In genomic region chr3:88758045-88758500, GRCm38 (mm10) we compare ENCODE assay signal across 8 mouse cellular contexts. TPM values are rescaled to one million over a fixed set of nuclear protein-coding genes. Genes with fewer than 3 reads are reported as not detected.
A peak's percentile ranks its signal among the peaks of the same experiment; 100 is the strongest.
DNase-seq lines count a peak whose midpoint lies in the region; ATAC-seq and TF ChIP-seq lines count a peak whose summit lies in the region.

No protein-coding gene starts in this region.

- DNase-seq in brain, embryonic 14.5 days (ENCODE audit: low read depth) = peak; percentile 98
- peak; percentile 68 for DNase-seq in embryonic facial prominence, embryonic 14.5 days (ENCODE audit: low spot score)
- DNase-seq in heart, adult 9 months (ENCODE audit: low spot score in 2 of 2) = peak; percentile 76
- no peak for DNase-seq in limb, embryonic 11.5 days (ENCODE audit: low spot score)
- peak; percentile 86 for DNase-seq in midbrain, embryonic 14.5 days
- DNase-seq in telencephalon, adult 2 months (ENCODE audit: low read depth, low spot score) = peak; percentile 80
- DNase-seq in thymus, adult 18-20 months = no peak

- no peaks in the 10 kb centered on the region for H3K9me3 ChIP-seq in embryonic facial prominence, embryonic 14.5 days (ENCODE audit: control insufficient read depth, low read length)
- no peaks in the 10 kb centered on the region for H3K9me3 ChIP-seq in kidney, embryonic 14.5 days (ENCODE audit: control insufficient read depth, low read length)
- no peaks in the 10 kb centered on the region for H3K9me3 ChIP-seq in limb, embryonic 11.5 days (ENCODE audit: control insufficient read depth, low read length)
- no peaks in the 10 kb centered on the region for H3K9me3 ChIP-seq in midbrain, embryonic 14.5 days (ENCODE audit: control insufficient read depth, low read length)

- TF ChIP-seq CTCF in brain, embryonic 14.5 days (IDR thresholded peaks at IDR 0.05; ENCODE audit: borderline replicate concordance, extremely low read depth, insufficient read depth, insufficient read length) = no peak

- H3K36me3 ChIP-seq in embryonic facial prominence, embryonic 14.5 days (ENCODE audit: control insufficient read depth, insufficient read depth, low read length) = no peaks in the 10 kb centered on the region; the same call in 1 of the 2 replicates
- peaks cover 6% of the 10 kb centered on the region; the same call in 1 of the 2 replicates for H3K36me3 ChIP-seq in kidney, embryonic 14.5 days (ENCODE audit: control insufficient read depth, insufficient read depth, low read length)
- no peaks in the 10 kb centered on the region; the same call in 1 of the 2 replicates for H3K36me3 ChIP-seq in limb, embryonic 11.5 days (ENCODE audit: control insufficient read depth, insufficient read depth, low read length)
- H3K36me3 ChIP-seq in midbrain, embryonic 14.5 days (ENCODE audit: control insufficient read depth, insufficient read depth, low read length) = peaks cover 77% of the 10 kb centered on the region

- no peaks in the 10 kb centered on the region for H3K4me1 ChIP-seq in embryonic facial prominence, embryonic 14.5 days (ENCODE audit: control insufficient read depth, insufficient read depth, low read length)
- 0 out of 2 replicates have a peak, but pooled peaks cover 4% of the 10 kb centered on the region for H3K4me1 ChIP-seq in kidney, embryonic 14.5 days (ENCODE audit: control insufficient read depth, insufficient read depth, low read length)
- no peaks in the 10 kb centered on the region for H3K4me1 ChIP-seq in limb, embryonic 11.5 days (ENCODE audit: control insufficient read depth, insufficient read depth, low read length)
- H3K4me1 ChIP-seq in midbrain, embryonic 14.5 days (ENCODE audit: control insufficient read depth, insufficient read depth, low read length) = peaks cover 37% of the 10 kb centered on the region

- no peak overlapping the region for H3K4me3 ChIP-seq in embryonic facial prominence, embryonic 14.5 days (ENCODE audit: low read depth, low read length)
- no peak overlapping the region for H3K4me3 ChIP-seq in kidney, embryonic 14.5 days (ENCODE audit: low read length)
- H3K4me3 ChIP-seq in limb, embryonic 11.5 days (ENCODE audit: low read depth, low read length) = no peak overlapping the region
- no peak overlapping the region for H3K4me3 ChIP-seq in midbrain, embryonic 14.5 days (replicated peaks; ENCODE audit: low read depth, low read length)

- TF ChIP-seq POLR2A in brain, embryonic 14.5 days (IDR thresholded peaks at IDR 0.05; ENCODE audit: borderline replicate concordance, extremely low read depth, insufficient read depth, insufficient read length, poor library complexity, severe bottlenecking) = no peak

- no peaks in the 10 kb centered on the region for H3K27me3 ChIP-seq in embryonic facial prominence, embryonic 14.5 days (replicated peaks; ENCODE audit: control insufficient read depth, insufficient read depth, low read length)
- no peaks in the 10 kb centered on the region for H3K27me3 ChIP-seq in kidney, embryonic 14.5 days (ENCODE audit: control insufficient read depth, insufficient read depth, low read length)
- H3K27me3 ChIP-seq in limb, embryonic 11.5 days (ENCODE audit: control insufficient read depth, insufficient read depth, low read length) = no peaks in the 10 kb centered on the region
- no peaks in the 10 kb centered on the region for H3K27me3 ChIP-seq in midbrain, embryonic 14.5 days (ENCODE audit: control insufficient read depth, insufficient read depth, low read length)

- 20% methylated on average over 5 of the region's 5 CpGs for WGBS in embryonic facial prominence, embryonic 14.5 days
- 18% methylated on average over 5 of the region's 5 CpGs for WGBS in kidney, embryonic 14.5 days
- WGBS in limb, embryonic 11.5 days = 21% methylated on average over 5 of the region's 5 CpGs
- 1% methylated on average over 5 of the region's 5 CpGs for WGBS in midbrain, embryonic 14.5 days

- peak overlapping the region; percentile 73 for H3K27ac ChIP-seq in embryonic facial prominence, embryonic 14.5 days (replicated peaks; ENCODE audit: low read depth, low read length)
- peak overlapping the region; percentile 59; the same call in 1 of the 2 replicates for H3K27ac ChIP-seq in kidney, embryonic 14.5 days (ENCODE audit: low read depth, low read length)
- no peak overlapping the region; the same call in 1 of the 2 replicates for H3K27ac ChIP-seq in limb, embryonic 11.5 days (replicated peaks; ENCODE audit: low read depth, low read length)
- H3K27ac ChIP-seq in midbrain, embryonic 14.5 days (replicated peaks; ENCODE audit: low read depth, low read length) = peak overlapping the region; percentile 82

- H3K9ac ChIP-seq in embryonic facial prominence, embryonic 14.5 days (ENCODE audit: low read depth, low read length) = peak overlapping the region; percentile 26; the same call in 1 of the 2 replicates
- H3K9ac ChIP-seq in kidney, embryonic 14.5 days (ENCODE audit: low read depth, low read length) = peak overlapping the region; percentile 23; the same call in 1 of the 2 replicates
- 0 out of 2 replicates have a peak overlapping the region, but pooled peaks have one; percentile 19 for H3K9ac ChIP-seq in limb, embryonic 11.5 days (ENCODE audit: low read length)
- H3K9ac ChIP-seq in midbrain, embryonic 14.5 days (replicated peaks; ENCODE audit: low read length) = peak overlapping the region; percentile 13

- ATAC-seq in embryonic facial prominence, embryonic 14.5 days (ENCODE audit: low read depth) = peak; percentile 79; the same call in 1 of the 2 replicates
- peak; percentile 70; the same call in 1 of the 2 replicates for ATAC-seq in kidney, embryonic 14.5 days (ENCODE audit: low FRiP score, low TSS enrichment)
- no peak for ATAC-seq in limb, embryonic 11.5 days (ENCODE audit: insufficient number of reproducible peaks, low FRiP score, low TSS enrichment, low read depth)
- peak; percentile 82 for ATAC-seq in midbrain, embryonic 14.5 days (ENCODE audit: low FRiP score, low TSS enrichment)

- no peak overlapping the region for H3K4me2 ChIP-seq in embryonic facial prominence, embryonic 14.5 days (ENCODE audit: low read depth, low read length)
- no peak overlapping the region for H3K4me2 ChIP-seq in kidney, embryonic 14.5 days (replicated peaks; ENCODE audit: low read depth, low read length)
- no peak overlapping the region for H3K4me2 ChIP-seq in limb, embryonic 11.5 days (ENCODE audit: low read depth, severe bottlenecking)
- H3K4me2 ChIP-seq in midbrain, embryonic 14.5 days (ENCODE audit: low read length) = peak overlapping the region; percentile 23

RNA-seq across cellular contexts. Expression of gene Syt11, which starts 16.9 kb away (rescaled TPM):
- 149 and 165 TPM in 2 replicates for polyA plus RNA-seq in brain, embryonic 14.5 days (2012; rRNA removed)
- 25.8 and 30.9 TPM in 2 replicates for polyA plus RNA-seq in embryonic facial prominence, embryonic 14.5 days (2014; fragmentation: Nextera tagmentation; extraction: Ambion mirVana)
- 10.3 and 12.5 TPM in 2 replicates for polyA plus RNA-seq in kidney, embryonic 14.5 days (2014; fragmentation: Nextera tagmentation; extraction: Ambion mirVana)
- 28.7 and 31.0 TPM in 2 replicates for polyA plus RNA-seq in limb, embryonic 11.5 days (2014; fragmentation: Nextera tagmentation; extraction: Ambion mirVana)
- polyA plus RNA-seq in midbrain, embryonic 14.5 days (2014; fragmentation: Nextera tagmentation; extraction: Ambion mirVana) = 169 and 199 TPM in 2 replicates

RNA-seq across cellular contexts. Expression of gene Rit1, which starts 41.4 kb away (rescaled TPM):
- 45.2 and 49.2 TPM in 2 replicates for polyA plus RNA-seq in brain, embryonic 14.5 days (2012; rRNA removed)
- 60.9 and 62.9 TPM in 2 replicates for polyA plus RNA-seq in embryonic facial prominence, embryonic 14.5 days (2014; fragmentation: Nextera tagmentation; extraction: Ambion mirVana)
- polyA plus RNA-seq in kidney, embryonic 14.5 days (2014; fragmentation: Nextera tagmentation; extraction: Ambion mirVana) = 44.7 and 46.4 TPM in 2 replicates
- polyA plus RNA-seq in limb, embryonic 11.5 days (2014; fragmentation: Nextera tagmentation; extraction: Ambion mirVana) = 28.8 and 36.0 TPM in 2 replicates
- polyA plus RNA-seq in midbrain, embryonic 14.5 days (2014; fragmentation: Nextera tagmentation; extraction: Ambion mirVana) = 56.5 and 57.4 TPM in 2 replicates

Comparison
In these comparisons a context has a peak if more than half of its experiments do, and no peak if none do; other contexts are left out.
1. DNase-seq: peak in brain, embryonic 14.5 days (single experiment), embryonic facial prominence, embryonic 14.5 days (single experiment), heart, adult 9 months (2 of 2), midbrain, embryonic 14.5 days (single experiment) and telencephalon, adult 2 months (single experiment); none in limb, embryonic 11.5 days (single experiment) and thymus, adult 18-20 months (0 of 2).
2. Peak in every context shown above with its lines, with median percentiles within 50 percentile points of each other: H3K9ac ChIP-seq.